In the genomic region with DNA sequence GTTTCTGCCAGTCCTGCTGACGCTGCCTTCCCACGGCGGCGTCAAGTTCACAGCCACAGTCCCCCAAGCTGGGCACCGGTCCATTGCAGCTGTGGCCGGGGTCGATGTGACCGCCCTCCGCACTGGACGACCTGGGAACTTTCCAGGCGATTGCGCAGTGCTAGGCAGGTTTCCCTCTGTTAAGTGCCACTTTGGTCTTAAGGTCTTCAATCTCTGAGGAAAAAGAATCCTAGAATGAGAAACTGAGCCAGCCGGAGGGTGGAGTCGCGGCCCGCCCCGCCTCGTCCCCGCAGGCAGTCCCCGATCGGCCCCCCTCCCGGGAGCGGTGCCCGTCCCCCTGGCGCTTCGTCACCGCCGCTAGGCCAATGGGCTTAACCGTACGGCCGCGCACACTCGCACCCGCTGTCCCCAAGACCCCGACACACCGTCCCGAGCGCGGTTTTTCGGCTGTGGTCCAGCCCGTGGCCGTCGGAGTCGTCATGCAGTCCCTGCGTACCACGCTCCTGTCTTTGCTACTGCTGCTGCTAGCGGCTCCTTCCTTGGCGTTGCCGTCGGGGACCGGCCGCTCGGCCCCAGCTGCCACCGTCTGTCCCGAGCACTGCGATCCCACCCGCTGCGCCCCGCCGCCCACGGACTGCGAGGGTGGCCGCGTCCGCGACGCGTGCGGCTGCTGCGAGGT, we compare ENCODE assay signal across 9 mouse cellular contexts. TPM values are rescaled to one million over a fixed set of nuclear protein-coding genes. Genes with fewer than 3 reads are reported as not detected.
DNase-seq lines count a peak whose midpoint lies in the region; ATAC-seq and TF ChIP-seq lines count a peak whose summit lies in the region.
"Had no signal": no experiment of that assay in that cellular context is flagged by ENCODE, and none has a peak within 500 bp of the region (broad histone marks: within the 10 kb centered on the region; RNA-seq: fewer than 3 reads in every experiment).

A gene (plus strand): TSS at position 319 of the 679 bp plus-strand sequence.

- H3K4me3 ChIP-seq in liver, postnatal 0 days (ENCODE audit: low read depth, low read length): peak within 1 kb of the TSS; percentile 45
- H3K4me3 ChIP-seq in neural tube, embryonic 15.5 days (replicated peaks): peak within 1 kb of the TSS; percentile 47

- TF ChIP-seq EP300 in liver, postnatal 0 days (IDR thresholded peaks at IDR 0.05; ENCODE audit: low read depth): no peak

- H3K36me3 ChIP-seq in liver, postnatal 0 days (replicated peaks; ENCODE audit: insufficient read depth, low read length): no peaks in the 10 kb centered on the region
- H3K36me3 ChIP-seq in neural tube, embryonic 15.5 days: no peaks in the 10 kb centered on the region

- peaks cover 69% of the 10 kb centered on the region for H3K27me3 ChIP-seq in liver, postnatal 0 days (ENCODE audit: insufficient read depth, low read length)
- H3K27me3 ChIP-seq in neural tube, embryonic 15.5 days (replicated peaks): peaks cover 64% of the 10 kb centered on the region

- H3K27ac ChIP-seq in liver, postnatal 0 days (ENCODE audit: low read depth): no peak within 1 kb of the TSS
- no peak within 1 kb of the TSS for H3K27ac ChIP-seq in neural tube, embryonic 15.5 days (replicated peaks)

- intact Hi-C loops in heart, postnatal 25 days (cut with DNase I): loop anchor here (2.0 to 5.0 kb wide), 2 partner anchors 25 to 41 kb away; no protein-coding TSS in a partner anchor

- H3K4me2 ChIP-seq in liver, postnatal 0 days (ENCODE audit: low read depth, low read length): peak within 1 kb of the TSS; percentile 74
- peak within 1 kb of the TSS; percentile 73 for H3K4me2 ChIP-seq in neural tube, embryonic 15.5 days

- no peak for TF ChIP-seq CTCF in liver, postnatal 0 days (IDR thresholded peaks at IDR 0.05; ENCODE audit: low read depth)

- peaks cover 6% of the 10 kb centered on the region; the same call in 1 of the 2 replicates for H3K4me1 ChIP-seq in liver, postnatal 0 days (ENCODE audit: insufficient read depth)
- H3K4me1 ChIP-seq in neural tube, embryonic 15.5 days: peaks cover 26% of the 10 kb centered on the region

- ATAC-seq in frontal cortex, adult (ENCODE audit: low TSS enrichment): peak; percentile 72
- ATAC-seq in liver, postnatal 0 days: no peak
- peak; percentile 80; the same call in 1 of the 2 replicates for ATAC-seq in neural tube, embryonic 15.5 days (ENCODE audit: low FRiP score)

- peak; percentile 97 for DNase-seq in 3134 (ENCODE audit: extremely low read depth, insufficient read length, low spot score)
- DNase-seq in brain, adult 2 months (ENCODE audit: low read depth, low spot score): peak; percentile 78
- DNase-seq in heart, postnatal 25 days (ENCODE audit: low spot score): peak; percentile 77
- peak; percentile 80 to 88 for DNase-seq in layer of hippocampus, adult 18-20 months (ENCODE audit: low spot score in 2 of 2)
- peak; percentile 24 for DNase-seq in liver, postnatal 0 days
- DNase-seq in urinary bladder, adult 18-20 months (ENCODE audit: low spot score in 2 of 2): peak; percentile 65 to 69

- H3K9me3 ChIP-seq in liver, postnatal 0 days (ENCODE audit: low read length): no peaks in the 10 kb centered on the region
- H3K9me3 ChIP-seq in neural tube, embryonic 15.5 days (replicated peaks): no peaks in the 10 kb centered on the region

- WGBS in liver, postnatal 0 days (ENCODE audit: insufficient replicate concordance): 3% methylated on average over 70 of the region's 70 CpGs
- 1% methylated on average over 63 of the region's 70 CpGs for WGBS in neural tube, embryonic 15.5 days

- H3K9ac ChIP-seq in liver, postnatal 0 days (replicated peaks): no peak within 1 kb of the TSS
- peak within 1 kb of the TSS; percentile 41 for H3K9ac ChIP-seq in neural tube, embryonic 15.5 days (replicated peaks)

RNA-seq across cellular contexts. Expression of the gene that starts here (rescaled TPM):
- total RNA-seq in heart, postnatal 25 days (2021): 100 to 1,000 TPM; 122 to 142 TPM
- total RNA-seq in layer of hippocampus, adult 18-20 months (2021): 100 to 1,000 TPM; 257 to 274 TPM
- 0.61 and 0.83 TPM in 2 replicates for polyA plus RNA-seq in liver, postnatal 0 days (2015; fragmentation: Nextera tagmentation; extraction: Ambion mirVana)
- 23.7 and 25.1 TPM in 2 replicates for polyA plus RNA-seq in neural tube, embryonic 15.5 days (2015; fragmentation: Nextera tagmentation; extraction: Ambion mirVana)
- total RNA-seq: MEL had no signal

Comparison
In these comparisons a context has a peak if more than half of its experiments do, and no peak if none do; other contexts are left out.
1. RNA of the gene that starts here (polyA plus RNA-seq): 23.7 to 25.1 TPM in neural tube, embryonic 15.5 days; 0.61 to 0.83 TPM in liver, postnatal 0 days; every median in the first group is over 10 times any median in the second.
2. Peak in DNase-seq, H3K4me3 ChIP-seq and H3K4me2 ChIP-seq in liver, postnatal 0 days; RNA of the gene not detected or under 1 TPM.
3. DNase-seq: peak in every context shown above with its lines; median percentile 97 in 3134; 84 in layer of hippocampus, adult 18-20 months; 78 in brain, adult 2 months; 77 in heart, postnatal 25 days; 67 in urinary bladder, adult 18-20 months; 24 in liver, postnatal 0 days.